Mouse (Mus musculus) kidney, adult 2 months (tissue): ENCODE measurements at regions not wholly inside any gene's neighbourhood (a gene's known extent, or its start where the extent isn't known, plus 50 kb on each side); places are given as distances from the start of the nearest gene placed in this dataset.

Source experiments
- CTCF ChIP-seq: fragments of 200-500 bp; conservative IDR thresholded peaks from 2 replicates; pipeline ENCODE4 v1.5.1; 2011; ENCODE audit warnings: low read depth, mild to moderate bottlenecking, control low read depth, low read length, moderate library complexity, mixed read lengths; ENCODE audit not compliant: insufficient read depth, insufficient read length
- POLR2A ChIP-seq: fragments of 200-500 bp; IDR thresholded peaks from one replicate; pipeline ENCODE4 v1.6.1; 2011; ENCODE audit warnings: low read depth, low read length, control low read depth

DNA sequence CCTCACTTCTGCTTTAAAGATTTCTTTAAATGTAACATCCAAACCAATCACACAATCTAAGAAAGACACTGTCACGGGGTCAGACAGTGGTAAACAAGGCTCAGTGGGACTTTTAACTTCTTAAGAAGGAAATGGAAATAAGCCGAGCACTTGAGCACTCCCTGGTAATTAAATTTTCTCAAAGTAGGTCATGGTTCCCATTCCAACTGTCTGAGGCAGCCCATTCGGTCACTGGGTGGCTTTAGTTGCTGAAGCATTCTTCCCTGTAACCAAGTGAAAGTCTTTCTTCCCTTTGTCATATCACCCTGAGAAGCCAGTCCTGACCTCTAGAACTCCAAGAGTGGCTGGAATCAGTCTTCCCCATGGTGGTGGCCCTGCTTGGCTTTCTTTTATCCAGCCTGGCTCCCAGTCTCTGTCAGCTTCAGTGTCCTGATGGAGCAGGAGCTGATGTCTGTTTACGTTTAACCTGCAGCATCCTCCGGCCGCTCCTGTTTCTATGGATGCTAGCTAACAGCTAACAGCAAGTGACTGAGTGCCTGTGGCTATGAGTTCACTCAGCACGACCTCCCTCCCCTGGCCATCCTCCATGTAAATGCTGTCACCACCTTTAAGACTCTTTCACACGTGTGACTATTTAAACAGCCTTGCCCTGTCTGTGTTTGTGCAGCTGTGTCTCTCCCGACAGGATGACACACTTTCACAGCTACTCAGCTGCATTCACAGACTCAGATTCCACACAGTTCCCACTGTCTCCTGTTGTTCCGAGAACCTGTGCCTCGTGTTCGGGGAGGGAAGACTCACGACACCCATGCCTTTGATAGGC, 82.0 kb upstream of the Pabpc6 start:
- TF ChIP-seq CTCF (no peak), POLR2A (no peak)
